Mouse (Mus musculus) c-Kit-positive CD71-negative TER-119-negative erythroid progenitor cells, embryonic 14.5 days (primary cell): ENCODE results near the gene Ccar1.
"Not testable (repeated sequence)": the region's sequence is repeated elsewhere in the genome, so short reads cannot be mapped to it uniquely, and the experiment has no call there.

ENCODE experiments used
- DNase-seq: peaks from one replicate; pipeline ENCODE4 v3.0.0-alpha.2; 2013; ENCODE audit warnings: low read depth

Gene Ccar1

DNA sequence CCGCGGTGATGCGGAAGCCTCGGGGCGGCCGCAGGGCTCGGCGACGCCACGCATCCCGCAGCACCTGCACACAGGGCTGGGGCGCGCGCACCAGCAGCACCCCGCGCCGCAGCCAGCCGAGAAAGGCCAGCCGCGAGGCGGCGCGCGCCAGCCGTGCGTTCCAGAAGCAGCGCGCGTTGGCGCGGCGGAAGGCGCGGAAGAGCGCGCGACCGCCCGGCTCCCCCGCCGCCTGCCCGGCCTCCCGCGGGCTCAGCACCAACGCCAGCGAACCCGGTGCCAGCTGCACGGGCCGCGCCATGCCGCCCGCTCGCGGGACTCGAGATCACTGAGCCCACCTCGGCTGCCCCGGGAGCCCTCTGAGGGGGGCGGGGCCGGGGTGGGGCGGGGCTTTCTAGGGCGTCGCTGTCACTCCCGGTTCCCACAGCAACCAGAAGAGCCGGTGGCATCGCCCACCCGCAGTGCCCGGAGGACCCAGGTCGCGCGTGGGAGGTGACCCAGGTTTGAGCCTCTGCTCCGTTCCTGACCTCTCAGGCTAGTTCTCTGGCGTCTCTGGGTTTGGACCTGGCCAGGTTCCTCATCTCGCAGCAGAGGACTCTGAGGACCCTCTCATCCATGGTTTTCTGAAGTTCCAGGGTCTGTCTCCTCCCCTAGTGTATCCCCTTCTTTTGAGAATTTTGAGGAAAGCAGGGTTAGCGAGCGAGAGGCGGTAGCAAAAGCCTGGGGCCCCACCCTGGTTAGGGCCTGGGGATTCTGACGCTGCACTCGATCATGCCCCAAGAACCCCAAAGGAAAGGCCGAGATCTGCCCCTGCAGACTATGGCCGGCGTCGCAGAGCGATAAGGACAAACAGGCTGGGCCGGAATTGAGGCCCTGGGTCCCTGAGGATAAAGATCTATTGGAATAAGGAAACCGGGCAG lies 66.1 kb downstream of the Ccar1 start, which contains the start of gene Stox1:
TSS of gene Stox1 (minus strand) at position 358 of the 917 bp plus-strand sequence.
- peak; percentile 29 for DNase-seq

DNA sequence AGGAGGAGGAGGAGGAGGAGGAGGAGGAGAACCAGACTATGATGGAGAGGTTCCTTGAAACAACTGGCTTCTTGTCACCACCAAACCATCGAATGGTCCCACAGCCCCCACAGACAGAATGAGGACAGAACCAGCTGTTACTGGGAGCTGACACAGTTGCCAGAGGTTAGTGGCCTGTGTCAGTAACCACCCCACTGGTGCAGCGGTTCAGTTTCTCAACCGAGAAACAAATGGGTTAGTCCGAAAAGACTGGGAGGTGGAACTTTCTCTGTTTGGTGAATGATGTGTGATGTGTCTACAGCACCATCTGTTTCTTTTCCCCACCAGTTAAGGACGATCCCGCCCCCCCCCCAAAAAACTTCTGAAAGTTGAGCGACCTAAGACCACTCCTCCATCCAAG lies 67.2 kb downstream of the Ccar1 start:
- no peak for DNase-seq

DNA sequence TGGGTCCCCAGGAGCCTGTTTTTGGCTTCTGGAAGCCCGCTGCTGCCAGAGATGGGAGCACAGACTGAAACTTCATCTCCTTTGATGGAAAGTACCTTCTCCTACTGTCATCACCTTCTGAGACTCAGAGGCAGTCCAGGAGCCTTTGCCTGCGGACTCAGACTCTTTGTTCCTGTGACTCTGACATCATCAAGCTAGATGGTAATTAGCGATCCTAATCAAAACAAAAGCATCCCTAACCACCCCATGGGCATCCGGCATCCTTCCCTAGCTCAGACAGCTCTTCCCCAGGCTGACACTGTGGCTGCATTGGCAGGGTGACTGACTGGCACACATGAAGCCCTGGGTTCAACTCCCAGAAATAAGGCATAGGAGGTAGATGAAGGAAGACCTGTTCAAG lies 69.4 kb downstream of the Ccar1 start:
- no peak for DNase-seq

DNA sequence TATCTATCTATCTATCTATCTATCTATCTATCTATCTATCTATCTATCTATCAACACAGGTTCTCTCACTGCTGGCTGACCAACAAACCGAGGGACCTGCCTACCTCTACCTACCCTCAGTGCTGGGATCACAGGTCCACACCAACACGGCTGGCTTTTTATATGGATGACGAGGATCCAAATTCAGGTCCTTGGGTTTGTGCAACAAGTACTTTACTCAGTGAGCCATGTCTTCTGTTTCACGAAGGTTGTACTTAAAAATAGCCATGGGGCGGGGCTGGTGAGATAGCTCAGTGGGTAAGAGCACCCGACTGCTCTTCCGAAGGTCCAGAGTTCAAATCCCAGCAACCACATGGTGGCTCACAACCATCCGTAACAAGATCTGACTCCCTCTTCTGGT lies 71.5 kb downstream of the Ccar1 start:
- DNase-seq: not testable (repeated sequence)

DNA sequence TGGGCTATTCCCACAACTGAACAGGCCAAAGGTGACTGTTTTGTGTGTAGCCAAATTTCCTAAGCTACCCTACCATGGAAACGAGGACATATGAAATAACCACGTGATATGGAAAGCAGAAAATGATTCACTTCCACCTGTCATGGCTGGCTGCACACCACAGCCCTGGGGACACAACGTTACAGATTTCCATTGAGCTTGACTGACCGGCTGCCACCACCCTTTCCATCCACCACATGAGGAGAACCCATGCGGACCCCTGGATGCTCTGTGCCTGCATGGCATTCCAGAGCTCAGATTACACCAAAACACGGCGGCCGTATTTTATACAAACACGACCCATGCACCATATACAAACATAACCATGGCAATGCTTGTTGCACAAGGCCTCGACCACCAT lies 78.6 kb downstream of the Ccar1 start:
- no peak for DNase-seq

DNA sequence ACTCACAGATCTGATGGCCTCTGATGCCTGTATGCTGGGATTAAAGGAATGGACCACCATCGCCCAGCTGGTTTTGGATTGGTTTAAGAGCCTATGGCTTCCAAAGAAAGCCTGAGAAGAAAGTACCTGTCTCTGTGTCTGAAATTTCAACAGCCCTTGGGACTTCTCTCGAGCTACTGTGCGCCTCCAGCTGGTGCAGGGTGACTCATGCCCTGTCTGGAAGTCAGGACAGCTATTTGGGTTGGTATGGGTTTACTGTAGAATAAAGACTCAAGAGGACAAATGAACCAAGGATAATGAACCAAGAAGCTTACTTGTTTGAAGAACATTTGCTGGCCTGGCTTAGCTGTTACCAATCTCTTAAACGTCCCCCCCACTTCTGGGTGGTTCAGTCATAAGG lies 88.5 kb downstream of the Ccar1 start:
- DNase-seq: no peak

DNA sequence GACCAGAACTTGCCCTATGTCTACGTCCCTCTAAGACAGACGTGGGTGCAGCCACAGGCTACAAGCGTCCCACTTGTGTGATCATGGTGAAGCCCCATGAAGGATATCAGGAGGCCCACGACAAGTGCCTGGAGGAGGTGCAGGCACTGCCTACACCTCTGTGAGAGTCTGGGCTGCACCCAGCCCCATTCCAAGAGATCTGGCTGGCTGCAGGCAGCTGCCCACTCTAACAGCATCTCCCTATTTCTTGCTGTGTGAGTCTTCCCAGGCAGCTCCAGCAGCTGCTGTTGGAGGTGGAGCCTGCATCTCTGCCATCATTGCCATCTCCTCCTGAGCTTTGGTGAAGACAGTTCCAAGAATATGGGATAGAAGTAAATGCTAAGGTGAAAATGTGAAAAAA lies 89.7 kb downstream of the Ccar1 start:
- no peak for DNase-seq
